Mouse (Mus musculus) layer of hippocampus, adult 18-20 months (tissue): ENCODE measurements around the gene Myo16. TPM values are rescaled to one million over a fixed set of nuclear protein-coding genes. Genes with fewer than 3 reads are reported as not detected.
A peak's percentile ranks its signal among the peaks of the same experiment; 100 is the strongest.

Experiments used
- DNase-seq, 2 experiments: peaks; one replicate each; pipeline ENCODE4 v3.0.0; 2022; ENCODE audit warnings: low spot score in 2 of 2
- total RNA-seq, 2 experiments: library from RNA; stranded (reverse); gene quantifications; 2 replicates each; pipeline ENCODE4 v1.2.3; 2021

Gene Myo16
- total RNA-seq, 2 experiments from 2014 or later: 20.0 to 20.1 TPM

DNA sequence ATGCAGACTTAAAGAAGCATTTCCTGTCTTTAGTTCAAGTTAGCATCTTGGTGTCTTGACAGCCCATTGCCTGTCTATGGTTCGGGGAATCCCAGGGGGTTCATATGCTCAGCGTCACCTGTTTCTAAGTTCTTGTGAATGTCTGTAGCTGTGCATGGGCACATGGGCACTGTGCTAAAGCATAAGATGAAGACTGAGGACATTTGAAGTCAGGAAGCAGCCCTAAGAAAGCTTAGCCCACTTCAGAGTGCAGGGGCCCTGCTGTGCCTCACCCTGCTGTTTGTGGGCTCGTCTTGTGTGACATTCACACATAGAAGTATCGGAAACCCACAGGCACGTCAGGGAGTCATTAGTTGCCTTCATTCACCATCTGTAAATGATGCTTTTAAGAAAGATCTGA is 308.6 kb downstream of the Myo16 start:
- no peak for DNase-seq

DNA sequence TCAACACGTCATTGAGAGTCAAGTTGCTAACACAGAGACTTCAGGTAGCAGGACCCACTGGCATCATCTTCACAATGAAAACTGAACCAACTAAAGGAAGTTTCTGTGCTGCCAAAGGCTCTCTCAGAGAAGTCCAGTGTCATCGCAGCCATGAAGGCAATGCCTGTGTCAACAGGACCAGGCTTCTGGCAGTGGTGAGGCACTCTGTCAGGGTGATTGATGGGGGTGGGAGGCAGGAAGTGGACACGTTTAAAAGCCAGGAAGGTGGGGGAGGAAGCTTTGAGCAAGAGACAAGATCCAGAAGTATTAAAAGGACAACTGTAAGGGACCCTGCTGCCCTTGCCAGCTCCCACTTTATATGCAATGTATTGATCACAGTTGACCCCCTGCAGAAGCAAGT is 314.8 kb downstream of the Myo16 start:
- no peak for DNase-seq

DNA sequence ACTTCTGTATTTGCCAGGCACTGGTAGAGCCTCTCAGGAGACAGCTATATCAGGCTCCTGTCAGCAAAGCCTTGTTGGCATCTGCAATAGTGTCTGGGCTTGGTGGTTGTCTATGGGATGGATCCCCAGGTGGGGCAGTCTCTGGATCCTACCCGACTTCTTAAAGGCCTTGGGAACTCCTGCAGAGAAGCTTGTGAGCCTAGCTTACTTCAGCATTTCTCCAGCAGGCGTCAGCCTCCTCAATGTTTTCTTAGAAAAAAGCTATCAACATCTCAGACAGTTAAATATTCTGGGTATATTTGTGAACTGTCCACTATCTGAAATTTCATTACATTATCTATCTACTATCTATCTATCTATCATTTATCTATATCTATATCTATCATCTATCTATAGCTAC is 315.9 kb downstream of the Myo16 start:
- peak in 1 of 2 experiments; percentile 49 for DNase-seq

DNA sequence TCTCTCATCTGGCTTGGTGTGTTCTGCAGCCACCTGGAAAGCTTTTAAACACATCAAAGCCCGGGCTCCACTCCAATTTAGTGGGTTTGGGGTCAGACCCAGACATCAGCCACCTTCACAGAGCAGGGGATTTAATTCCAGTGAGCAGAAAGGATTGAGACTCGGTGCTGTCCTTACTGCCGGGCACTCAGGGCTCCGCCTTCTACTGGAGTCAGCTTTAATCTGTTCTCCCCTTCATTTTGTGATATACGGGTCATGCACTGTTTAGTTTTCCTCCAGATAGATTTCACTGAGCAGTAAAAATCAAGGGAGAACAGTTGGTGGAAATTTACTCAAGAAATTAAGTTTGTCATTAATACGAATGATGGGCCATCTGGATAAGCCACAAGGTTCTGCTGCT is 316.6 kb downstream of the Myo16 start:
- no peak for DNase-seq

DNA sequence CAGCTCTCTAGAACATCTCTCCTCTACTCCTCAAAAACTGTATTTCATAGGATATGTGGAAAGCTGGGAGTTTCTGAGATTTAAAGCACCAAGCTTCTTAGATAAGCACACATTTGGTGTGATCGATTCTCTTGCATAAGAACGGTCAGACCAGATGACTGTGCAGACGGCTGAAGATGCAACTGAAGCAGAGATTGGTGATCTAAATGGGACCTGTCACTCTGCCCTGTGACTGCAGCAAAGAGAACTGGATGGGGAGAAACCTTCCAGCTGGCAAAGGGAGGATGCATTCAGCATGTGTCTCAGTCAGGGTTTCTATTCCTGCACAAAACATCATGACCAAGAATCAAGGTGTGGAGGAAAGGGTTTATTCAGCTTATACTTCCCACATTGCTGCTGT is 318.7 kb downstream of the Myo16 start:
- DNase-seq: peak in 1 of 2 experiments; percentile 56

DNA sequence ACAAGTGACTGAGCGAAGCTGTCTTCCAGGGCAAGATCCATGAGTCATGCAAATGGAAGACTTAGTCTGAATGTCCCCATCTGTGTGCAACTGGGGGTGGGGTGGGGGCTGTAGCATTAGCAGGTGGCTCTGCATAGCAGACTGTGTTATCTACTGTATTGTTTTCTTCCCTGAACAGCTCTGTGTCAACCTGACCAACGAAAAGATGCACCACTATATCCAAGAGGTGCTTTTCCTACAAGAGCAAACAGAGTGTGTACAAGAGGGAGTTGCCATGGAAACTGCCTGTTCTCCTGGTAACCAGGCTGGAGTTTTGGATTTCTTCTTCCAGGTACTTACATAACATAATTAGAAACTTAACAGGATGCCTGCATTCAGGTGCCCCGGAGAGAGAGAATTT is 320.7 kb downstream of the Myo16 start:
- peak in 1 of 2 experiments; percentile 70 for DNase-seq

DNA sequence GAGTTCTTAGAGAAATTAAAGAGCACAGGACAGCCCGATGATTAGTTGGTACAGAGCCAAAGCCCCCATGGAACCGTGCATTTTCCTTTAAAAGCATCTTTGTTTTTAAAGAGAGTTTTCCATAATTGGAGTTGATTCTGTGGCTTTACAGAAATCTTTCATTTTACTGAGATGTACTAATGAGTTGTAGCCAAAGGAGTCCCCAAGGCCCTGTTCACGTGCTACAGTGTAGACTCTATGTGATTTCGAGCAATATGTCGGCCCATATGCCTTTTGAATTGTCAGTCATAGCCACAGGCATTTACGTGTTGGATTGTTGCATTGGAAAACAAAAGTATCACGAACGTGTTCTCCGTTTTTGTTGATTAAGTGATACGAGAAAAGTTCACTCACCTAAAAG is 325.3 kb downstream of the Myo16 start:
- DNase-seq: no peak

DNA sequence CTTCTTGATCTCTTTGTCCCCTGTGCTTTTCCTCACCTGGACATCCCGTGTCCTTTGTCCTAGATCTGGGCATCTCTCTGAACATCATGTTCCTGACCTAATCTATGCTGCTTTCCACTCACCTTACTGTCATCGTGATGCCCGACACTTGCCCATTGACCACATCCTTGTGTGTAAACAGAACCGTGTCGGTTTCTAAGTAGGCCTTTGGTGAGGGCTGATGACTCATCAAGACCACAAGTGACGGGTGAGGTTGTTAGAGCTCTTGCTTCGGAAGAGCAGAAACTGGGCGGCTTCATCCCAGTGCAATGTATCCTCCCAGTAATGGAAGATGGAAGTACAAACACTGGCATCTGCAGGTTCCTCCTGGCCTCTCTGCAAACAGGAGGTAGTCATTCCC is 327.1 kb downstream of the Myo16 start:
- DNase-seq: no peak

DNA sequence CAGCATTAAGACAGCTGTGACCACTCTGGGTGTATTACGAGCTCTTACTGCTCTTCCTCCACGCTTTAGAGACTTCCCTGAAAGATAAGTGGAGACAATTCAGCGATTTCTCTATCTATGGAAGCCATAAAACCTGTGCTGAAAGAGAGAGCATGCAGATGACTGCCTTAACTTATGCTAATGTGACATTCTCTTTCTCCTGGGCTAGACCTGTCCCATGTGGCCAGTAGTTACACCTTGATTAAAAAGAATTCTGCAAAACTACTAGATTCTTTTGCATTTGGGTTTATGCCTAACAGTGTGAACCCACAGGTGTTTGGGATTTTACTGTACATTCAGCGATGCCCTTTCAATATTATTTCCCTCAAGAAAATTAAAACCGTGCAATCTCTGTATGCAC is 328.4 kb downstream of the Myo16 start:
- no peak for DNase-seq

DNA sequence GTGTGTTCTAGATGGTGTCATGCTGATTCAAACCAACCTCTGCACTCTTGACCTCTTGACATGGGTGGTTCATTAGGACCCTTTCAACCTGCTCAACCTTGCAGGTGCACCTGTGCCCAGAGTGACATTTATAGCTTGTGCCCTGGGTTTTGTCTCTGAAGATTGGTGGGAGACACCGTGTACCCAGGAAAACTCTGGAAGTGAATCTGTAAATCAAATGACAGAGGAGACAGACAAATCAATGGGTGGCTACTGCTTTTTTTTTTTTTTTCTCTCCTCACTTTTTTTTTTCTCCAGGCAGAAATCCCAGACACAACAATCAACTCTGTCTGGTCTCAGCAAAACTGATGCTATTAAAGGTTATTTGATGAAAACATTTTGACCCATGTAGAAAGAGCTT is 329.2 kb downstream of the Myo16 start:
- no peak for DNase-seq

DNA sequence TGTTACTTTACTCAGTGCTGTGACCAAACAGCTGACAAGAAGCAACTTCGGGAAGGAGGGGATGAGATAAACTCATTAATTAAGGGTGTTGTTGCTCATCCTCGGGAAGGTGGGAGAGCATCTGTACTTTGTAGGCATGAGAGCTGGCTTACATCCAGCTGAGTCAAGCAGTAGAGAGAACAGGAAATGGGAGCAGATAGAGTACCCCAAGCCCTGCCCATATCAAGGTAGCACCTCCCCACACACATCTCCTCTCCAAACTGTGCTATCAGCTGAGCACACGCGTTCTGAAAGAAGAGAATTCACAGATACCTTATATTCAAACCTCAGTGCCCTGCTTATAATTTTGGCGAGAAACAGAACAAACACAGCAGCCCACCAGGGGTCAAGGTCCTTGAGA is 330.1 kb downstream of the Myo16 start:
- no peak for DNase-seq

DNA sequence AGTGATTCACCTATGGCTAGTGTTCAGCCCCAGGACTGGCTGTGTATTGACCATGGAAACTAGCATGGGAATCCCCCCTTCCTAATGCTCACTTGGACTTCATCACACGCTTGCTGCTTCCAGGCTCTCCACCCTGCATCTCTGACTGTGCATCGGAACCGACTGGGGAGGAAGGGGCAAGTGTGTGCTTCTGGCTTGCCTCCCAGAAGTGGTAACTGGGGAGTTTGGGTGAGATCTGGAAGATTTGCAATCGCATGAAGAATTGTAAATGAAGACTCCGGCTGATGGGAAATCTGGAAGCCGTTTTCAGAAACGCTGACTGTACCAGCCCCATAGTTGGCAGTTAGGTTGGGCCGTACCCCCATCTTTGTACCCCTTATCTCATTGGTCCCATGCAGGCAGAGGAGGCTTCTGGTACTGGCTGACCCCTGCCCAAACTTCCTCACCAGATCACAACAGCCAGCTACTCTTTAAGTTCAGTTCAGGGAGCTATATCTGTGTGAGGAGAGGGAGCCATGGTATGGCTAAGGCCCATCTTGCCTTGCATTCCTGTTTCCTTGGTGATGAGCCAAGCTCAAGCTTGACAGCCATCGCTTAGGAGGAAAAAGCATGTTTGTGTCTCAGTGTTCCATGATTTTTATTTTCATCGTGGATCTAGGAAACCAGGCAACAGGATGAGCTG is 336.2 kb downstream of the Myo16 start:
- no peak for DNase-seq

DNA sequence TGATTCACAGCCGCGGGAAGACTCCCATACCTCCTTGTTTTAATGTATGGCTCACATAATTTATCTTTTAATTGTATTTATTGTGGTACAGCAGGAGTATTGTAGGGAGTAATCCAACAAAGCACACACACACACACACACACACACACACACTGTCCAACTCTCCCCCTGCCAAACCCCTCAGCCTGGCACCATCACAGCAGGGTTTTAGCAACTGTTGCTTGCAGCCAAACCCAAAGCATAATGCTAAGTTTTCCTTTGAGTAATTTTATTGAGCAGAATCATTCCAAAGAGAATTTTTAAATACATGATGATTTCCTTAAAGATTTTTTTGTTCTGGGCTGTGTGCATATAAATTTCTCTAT is 336.7 kb downstream of the Myo16 start:
- DNase-seq: no peak

DNA sequence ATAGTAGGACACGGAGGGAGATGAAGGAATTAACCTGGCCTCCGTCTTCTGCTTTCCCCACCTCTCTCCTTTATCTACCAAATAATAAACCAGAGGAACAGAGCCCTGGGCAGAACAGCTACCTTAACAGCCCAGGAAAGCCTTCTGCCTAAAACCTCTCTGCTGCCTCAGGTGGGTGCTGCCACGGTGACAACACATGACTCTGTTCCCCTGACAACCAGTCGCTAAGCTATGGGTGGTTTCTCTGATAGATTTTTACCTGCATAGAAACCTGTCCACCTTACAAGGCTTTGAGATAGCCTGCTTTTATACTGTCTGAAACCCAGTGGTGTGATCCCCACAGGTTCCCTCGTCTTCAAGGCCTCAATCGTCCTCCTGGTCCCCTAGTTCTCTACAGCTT is 337.2 kb downstream of the Myo16 start:
- no peak for DNase-seq

DNA sequence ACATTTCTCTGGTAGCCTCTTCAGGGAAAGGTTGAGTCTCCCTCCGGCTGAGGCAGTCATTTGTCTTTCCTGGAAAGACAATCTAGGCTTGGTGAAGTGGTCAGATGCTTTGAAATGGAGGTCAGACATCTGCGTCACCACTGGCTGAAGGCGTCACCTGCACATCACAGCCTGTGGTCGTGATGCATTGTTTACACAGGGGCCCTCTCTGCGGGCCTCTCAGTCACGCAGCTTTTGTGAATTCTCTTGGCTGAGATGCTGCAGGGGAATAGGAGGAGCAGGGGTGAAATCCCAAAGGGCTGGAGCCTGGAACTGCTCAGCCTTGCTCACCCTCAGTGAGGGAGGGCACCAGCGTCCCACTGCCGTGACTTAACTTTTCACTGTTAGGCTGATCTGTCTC is 346.1 kb downstream of the Myo16 start:
- DNase-seq: no peak

DNA sequence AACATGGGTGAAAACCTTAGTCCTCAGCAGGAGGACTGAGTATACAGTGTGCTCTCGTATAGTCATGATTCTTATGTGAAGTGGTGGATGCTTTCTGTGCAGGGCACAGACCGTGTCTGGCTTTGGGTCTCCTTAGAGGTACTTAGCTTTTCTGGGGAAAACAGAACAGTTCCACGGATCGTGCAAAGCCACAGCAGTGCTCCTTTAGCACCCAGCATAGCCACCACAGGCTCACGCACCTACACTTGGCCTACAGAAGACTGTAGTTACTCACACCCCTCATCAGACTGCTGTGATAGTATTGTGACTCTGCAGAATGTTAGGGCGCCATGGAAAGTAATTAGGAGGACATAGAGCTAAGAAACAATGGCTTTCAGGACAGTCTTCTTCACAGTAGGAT is 346.8 kb downstream of the Myo16 start:
- DNase-seq: no peak

DNA sequence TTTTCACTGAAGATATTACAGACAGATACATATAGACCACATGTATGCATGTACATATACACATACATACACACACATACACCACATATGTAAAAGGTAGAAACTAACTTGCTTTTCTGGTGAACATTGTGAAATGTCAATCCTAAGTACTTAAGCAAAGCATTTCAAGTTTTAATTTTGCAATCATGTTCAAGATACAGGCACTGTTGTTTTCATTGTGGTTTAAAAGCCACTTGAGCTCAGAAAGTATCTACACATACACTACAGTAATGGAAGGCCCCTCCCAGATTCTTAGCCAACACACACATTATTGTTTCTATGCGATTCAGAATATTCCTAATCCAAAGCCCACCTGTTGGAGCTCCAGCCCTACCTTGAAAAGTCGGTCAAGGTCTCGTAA is 348.0 kb downstream of the Myo16 start:
- DNase-seq: no peak

DNA sequence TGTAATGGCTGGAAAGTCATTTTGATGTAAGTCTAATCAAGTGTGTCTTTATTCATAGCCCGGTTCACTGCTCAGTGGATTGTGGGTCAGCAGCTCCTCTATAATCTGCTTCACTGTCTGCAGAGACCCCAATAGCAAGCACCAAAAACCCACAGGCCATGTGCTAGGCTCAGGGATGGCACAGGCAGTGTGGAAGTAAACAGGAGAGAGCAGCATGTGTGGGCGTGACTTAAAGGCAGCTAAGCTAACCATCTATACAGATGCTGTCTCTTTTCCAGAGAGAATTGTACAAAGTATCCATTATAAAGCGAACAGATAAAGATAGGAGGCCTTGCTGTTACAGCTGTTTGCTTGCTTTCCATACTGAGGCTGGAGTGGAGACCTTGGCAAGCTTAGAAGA is 358.4 kb downstream of the Myo16 start:
- no peak for DNase-seq

DNA sequence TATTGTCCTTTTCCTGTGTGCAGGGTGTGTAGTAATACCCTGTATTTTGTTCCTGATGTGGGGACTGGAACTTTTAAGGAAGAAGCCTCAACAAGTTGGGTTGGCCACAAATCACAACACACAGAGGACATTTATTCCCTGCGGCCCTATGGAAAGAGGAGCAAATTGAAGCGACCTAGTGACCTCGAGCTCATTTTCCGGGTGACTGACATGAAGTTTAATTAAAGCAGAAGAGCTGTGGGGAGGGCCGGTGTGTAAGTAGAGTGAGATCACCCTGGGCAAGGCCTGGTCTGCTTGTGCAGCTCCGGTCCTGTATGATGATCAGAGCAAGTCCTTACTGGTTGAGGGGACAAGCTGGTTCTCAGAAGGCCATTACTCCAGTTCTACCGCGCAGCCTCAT is 363.7 kb downstream of the Myo16 start:
- no peak for DNase-seq

DNA sequence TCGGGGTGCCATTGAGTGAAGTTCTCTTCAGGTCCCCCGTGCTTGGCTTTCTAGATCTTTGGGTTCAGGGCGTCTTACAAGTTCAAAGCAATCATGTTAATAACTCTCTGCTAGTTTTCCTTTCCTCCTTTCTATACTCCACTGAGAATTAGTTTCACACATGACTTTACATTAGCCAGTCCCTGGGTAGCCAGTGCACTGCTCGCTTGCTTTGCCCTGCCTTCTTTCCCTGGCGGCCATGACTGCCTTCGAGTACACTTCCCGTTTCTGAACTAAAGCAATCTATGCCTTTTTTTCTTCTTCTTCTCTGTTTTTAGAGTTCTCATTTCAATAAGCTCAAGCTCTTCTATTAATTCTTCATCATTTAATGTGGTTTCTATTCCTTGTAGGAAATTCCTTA is 365.6 kb downstream of the Myo16 start:
- DNase-seq: no peak

DNA sequence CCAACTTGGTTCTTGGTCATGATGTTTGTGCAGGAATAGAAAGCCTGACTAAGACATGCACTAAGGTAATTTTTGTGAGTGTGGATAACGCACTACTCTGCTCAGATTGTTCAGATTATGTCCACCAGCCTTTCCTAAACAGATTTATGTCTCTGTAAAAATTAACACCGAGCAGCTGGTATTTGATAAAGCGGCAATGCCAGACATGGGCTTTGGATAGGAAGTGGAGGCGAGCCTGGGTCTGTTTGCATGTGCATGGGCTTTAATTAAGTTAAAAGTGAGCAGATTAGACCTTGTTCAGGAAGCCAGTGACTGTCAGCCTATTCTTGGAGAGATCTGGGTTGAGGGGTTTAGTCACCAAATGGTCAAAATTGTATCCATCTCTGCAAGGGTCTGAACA is 367.8 kb downstream of the Myo16 start:
- peak in 1 of 2 experiments; percentile 51 for DNase-seq

DNA sequence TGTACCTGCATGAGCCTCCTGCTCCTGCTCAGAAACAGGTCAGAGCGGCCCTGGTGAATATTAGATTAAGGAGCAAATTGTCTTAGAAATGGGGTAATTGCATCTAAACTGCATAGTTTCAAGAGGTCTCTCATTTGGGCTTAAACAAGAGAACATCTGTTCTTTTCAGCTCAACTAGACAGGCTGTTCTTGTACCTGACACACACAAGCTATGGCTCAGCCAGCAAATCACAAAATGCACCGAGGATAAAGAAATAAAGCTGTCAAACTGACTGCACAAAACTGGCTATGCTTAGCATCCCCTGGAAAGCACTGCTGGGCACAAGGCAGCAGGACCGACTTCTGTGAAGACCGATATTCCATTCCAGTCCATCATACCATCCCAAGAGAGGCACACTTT is 372.0 kb downstream of the Myo16 start:
- DNase-seq: no peak

DNA sequence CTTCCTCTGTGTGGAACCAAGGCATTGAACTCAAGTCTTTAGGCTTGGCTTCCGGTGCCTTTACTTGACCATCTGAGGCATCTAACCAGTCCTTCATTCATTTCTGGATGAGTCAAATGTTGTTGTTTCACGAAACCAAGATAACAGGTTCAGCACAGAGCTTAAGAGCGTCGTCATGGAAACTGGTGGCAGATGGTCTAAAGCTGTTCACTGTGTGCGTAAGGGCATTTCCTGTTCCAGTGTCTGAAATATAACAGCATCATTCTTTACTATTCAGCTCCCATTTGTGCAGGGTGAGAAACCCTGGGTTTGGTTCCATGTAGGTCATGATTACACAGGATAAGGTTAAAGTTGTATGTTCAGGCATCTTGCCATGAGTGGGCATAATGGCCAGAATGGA is 372.9 kb downstream of the Myo16 start:
- peak; percentile 55 to 85 for DNase-seq
